Mouse (Mus musculus) kidney, embryonic 14.5 days (tissue): Measurements from ENCODE around the gene Fam151b. TPM values are rescaled to one million over a fixed set of nuclear protein-coding genes. Genes with fewer than 3 reads are reported as not detected.
A peak's percentile ranks its signal among the peaks of the same experiment; 100 is the strongest.

Experiments used
- ATAC-seq: fragments of 200-750 bp; cut with Nextera tagmentation; 2 replicates; pipeline ENCODE4 v1.8.0; 2017; ENCODE audit warnings: moderate number of reproducible peaks, mild to moderate bottlenecking, moderate TSS enrichment, moderate library complexity; ENCODE audit not compliant: low FRiP score, low TSS enrichment
- H3K27ac ChIP-seq: fragments of 300-500 bp; sonication (generic); 2 replicates; pipeline ENCODE4 v1.5.1; 2014; ENCODE audit warnings: low read depth, mild to moderate bottlenecking, low read length, moderate library complexity, mixed read lengths
- H3K27me3 ChIP-seq: fragments of 300-500 bp; sonication (generic); 2 replicates; pipeline ENCODE4 v1.6.1; 2014; ENCODE audit warnings: mild to moderate bottlenecking, low read length; ENCODE audit not compliant: control insufficient read depth, insufficient read depth
- H3K36me3 ChIP-seq: fragments of 300-500 bp; sonication (generic); 2 replicates; pipeline ENCODE4 v1.6.1; 2014; ENCODE audit warnings: low read length, mixed read lengths; ENCODE audit not compliant: control insufficient read depth, insufficient read depth
- H3K4me1 ChIP-seq: fragments of 300-500 bp; sonication (generic); 2 replicates; pipeline ENCODE4 v1.6.1; 2014; ENCODE audit warnings: low read length, mixed read lengths; ENCODE audit not compliant: control insufficient read depth, insufficient read depth
- H3K4me2 ChIP-seq: fragments of 300-500 bp; sonication (generic); replicated peaks from 2 replicates; pipeline ENCODE4 v1.6.1; 2014; ENCODE audit warnings: low read depth, mild to moderate bottlenecking, low read length
- H3K4me3 ChIP-seq: fragments of 300-500 bp; sonication (generic); 2 replicates; pipeline ENCODE4 v1.5.1; 2014; ENCODE audit warnings: mild to moderate bottlenecking, low read length
- H3K9ac ChIP-seq: fragments of 300-500 bp; sonication (generic); 2 replicates; pipeline ENCODE4 v1.6.1; 2014; ENCODE audit warnings: low read depth, mild to moderate bottlenecking, low read length, moderate library complexity
- H3K9me3 ChIP-seq: fragments of 300-500 bp; sonication (generic); 2 replicates; pipeline ENCODE4 v1.6.1; 2016; ENCODE audit warnings: low read length; ENCODE audit not compliant: control insufficient read depth
- WGBS: fragments of 180-500 bp; shearing (Covaris S2); extraction: QIAGEN DNeasy Blood & Tissue Kit; methylation state at CpG from one replicate; pipeline ENCODE4 v1.1.7; 2014; 5-methylcytosine and 5-hydroxymethylcytosine counted together
- polyA plus RNA-seq: library from polyadenylated mRNA; unstranded; fragments of >200 nt; fragmentation: Nextera tagmentation; extraction: Ambion mirVana; gene quantifications from 2 replicates; pipeline ENCODE4 v1.2.1, GENCODE M21; 2014

The Fam151b gene
- 0.18 TPM in 1 of 2 replicates, not detected in the other for polyA plus RNA-seq

- 0 out of 2 replicates have a peak within 1 kb of the TSS, but pooled peaks have one; percentile 35 for H3K9ac ChIP-seq
- no peaks in the 10 kb centered on the region for H3K9me3 ChIP-seq
- H3K4me3 ChIP-seq, result peak within 1 kb of the TSS; percentile 35
- H3K36me3 ChIP-seq, result no peaks in the 10 kb centered on the region; the same call in 1 of the 2 replicates
- peak; percentile 100 for ATAC-seq
- WGBS, result 6% methylated on average over 19 of the region's 19 CpGs
- H3K27me3 ChIP-seq, result no peaks in the 10 kb centered on the region
- peak within 1 kb of the TSS; percentile 60 for H3K4me2 ChIP-seq
- 0 out of 2 replicates have a peak, but pooled peaks cover 2% of the 10 kb centered on the region for H3K4me1 ChIP-seq
- 0 out of 2 replicates have a peak within 1 kb of the TSS, but pooled peaks have one; percentile 55 for H3K27ac ChIP-seq
Measured at GRCm38 (mm10) chr13:92483852-92484463, at the start of gene Fam151b. Fam151b (minus strand) TSS chr13:92484015.

GRCm38 (mm10) chr13:92532216-92532615, 48.4 kb upstream of the Fam151b start:
- no peaks in the 10 kb centered on the region for H3K9me3 ChIP-seq
- H3K27ac ChIP-seq, result no peak overlapping the region
- no peak overlapping the region for H3K4me2 ChIP-seq
- H3K4me3 ChIP-seq, result no peak overlapping the region
- H3K9ac ChIP-seq, result no peak overlapping the region
- 0 out of 2 replicates have a peak, but pooled peaks cover 3% of the 10 kb centered on the region for H3K4me1 ChIP-seq
- ATAC-seq, result no peak
- H3K27me3 ChIP-seq, result no peaks in the 10 kb centered on the region
- no peaks in the 10 kb centered on the region; the same call in 1 of the 2 replicates for H3K36me3 ChIP-seq
- 79% methylated on average over 2 of the region's 2 CpGs for WGBS

- Histone ChIP-seq H3K4me3 (peak overlapping the region; percentile 79), H3K36me3 (no peaks in the 10 kb centered on the region; the same call in 1 of the 2 replicates), H3K27ac (peak overlapping the region; percentile 96), H3K9me3 (no peaks in the 10 kb centered on the region), H3K4me2 (peak overlapping the region; percentile 57), H3K4me1 (0 out of 2 replicates have a peak, but pooled peaks cover 3% of the 10 kb centered on the region), H3K27me3 (no peaks in the 10 kb centered on the region), H3K9ac (peak overlapping the region; percentile 62)
- peak; percentile 1; the same call in 1 of the 2 replicates for ATAC-seq
- 5% methylated on average over 15 of the region's 15 CpGs for WGBS
Measured at GRCm38 (mm10) chr13:92531237-92531636, 47.4 kb upstream of the Fam151b start.

GRCm38 (mm10) chr13:92530721-92531211, 47.0 kb upstream of the Fam151b start, which contains the start of gene Zfyve16:
Zfyve16 (minus strand) TSS chr13:92530868.
- no peaks in the 10 kb centered on the region for H3K27me3 ChIP-seq
- peak within 1 kb of the TSS; percentile 79 for H3K4me3 ChIP-seq
- H3K36me3 ChIP-seq, result no peaks in the 10 kb centered on the region; the same call in 1 of the 2 replicates
- H3K4me1 ChIP-seq, result 0 out of 2 replicates have a peak, but pooled peaks cover 3% of the 10 kb centered on the region
- ATAC-seq, result peak; percentile 99
- H3K9ac ChIP-seq, result peak within 1 kb of the TSS; percentile 62
- no peaks in the 10 kb centered on the region for H3K9me3 ChIP-seq
- H3K4me2 ChIP-seq, result peak within 1 kb of the TSS; percentile 57
- peak within 1 kb of the TSS; percentile 96 for H3K27ac ChIP-seq
- WGBS, result under 1% methylated on average over 45 of the region's 46 CpGs

- ATAC-seq, result no peak
- 0 out of 2 replicates have a peak, but pooled peaks cover 3% of the 10 kb centered on the region for H3K4me1 ChIP-seq
- H3K9me3 ChIP-seq, result no peaks in the 10 kb centered on the region
- H3K27ac ChIP-seq, result peak overlapping the region; percentile 96
- peak overlapping the region; percentile 62 for H3K9ac ChIP-seq
- H3K4me3 ChIP-seq, result peak overlapping the region; percentile 79
- H3K36me3 ChIP-seq, result no peaks in the 10 kb centered on the region; the same call in 1 of the 2 replicates
- peak overlapping the region; percentile 57 for H3K4me2 ChIP-seq
- 3% methylated on average over 38 of the region's 47 CpGs for WGBS
- H3K27me3 ChIP-seq, result no peaks in the 10 kb centered on the region
Measured at GRCm38 (mm10) chr13:92529828-92530720, 46.3 kb upstream of the Fam151b start.

GRCm38 (mm10) chr13:92523178-92523813, 39.5 kb upstream of the Fam151b start:
- 89% methylated on average over 5 of the region's 5 CpGs for WGBS

GRCm38 (mm10) chr13:92504871-92505270, 21.1 kb upstream of the Fam151b start:
- Histone ChIP-seq H3K4me2 (no peak overlapping the region), H3K27ac (no peak overlapping the region), H3K36me3 (peaks cover 43% of the 10 kb centered on the region), H3K9me3 (no peaks in the 10 kb centered on the region), H3K27me3 (no peaks in the 10 kb centered on the region), H3K4me1 (no peaks in the 10 kb centered on the region), H3K4me3 (no peak overlapping the region), H3K9ac (no peak overlapping the region)
- 83% methylated on average over 12 of the region's 12 CpGs for WGBS
- ATAC-seq, result no peak

More at GRCm38 (mm10) chr13:92523178-92523813, 39.5 kb upstream of the Fam151b start:
- Histone ChIP-seq H3K4me2 (no peak overlapping the region), H3K36me3 (peaks cover 30% of the 10 kb centered on the region), H3K4me3 (no peak overlapping the region), H3K27ac (no peak overlapping the region), H3K4me1 (no peaks in the 10 kb centered on the region), H3K9me3 (no peaks in the 10 kb centered on the region), H3K27me3 (no peaks in the 10 kb centered on the region), H3K9ac (no peak overlapping the region)
- ATAC-seq, result no peak

GRCm38 (mm10) chr13:92491923-92492322, 8.1 kb upstream of the Fam151b start:
- Histone ChIP-seq H3K27ac (no peak overlapping the region), H3K36me3 (peaks cover 11% of the 10 kb centered on the region), H3K9ac (no peak overlapping the region), H3K4me2 (no peak overlapping the region), H3K9me3 (no peaks in the 10 kb centered on the region), H3K4me1 (no peaks in the 10 kb centered on the region), H3K4me3 (no peak overlapping the region), H3K27me3 (no peaks in the 10 kb centered on the region)
- 97% methylated on average over 1 of the region's 1 CpGs for WGBS
- ATAC-seq, result no peak
